Mouse (Mus musculus) stomach, postnatal 0 days (tissue): ENCODE measurements around the gene Tatdn2.

Experiments
- CTCF ChIP-seq: IDR thresholded peaks from 2 replicates; pipeline ENCODE4 v1.5.1; 2016; ENCODE audit warnings: antibody characterized with exemption, low read depth, mild to moderate bottlenecking, moderate library complexity
- EP300 ChIP-seq: optimal IDR thresholded peaks from 2 replicates; pipeline ENCODE3; 2016; ENCODE audit warnings: antibody characterized with exemption

GRCm38 (mm10) chr6:113737318-113738046 is 40.6 kb downstream of the Tatdn2 start:
- TF ChIP-seq CTCF (no peak), EP300 (no peak)
